Mouse (Mus musculus) midbrain, embryonic 11.5 days (tissue): Measurements from ENCODE around the gene Tcf20. TPM values are rescaled to one million over a fixed set of nuclear protein-coding genes. Genes with fewer than 3 reads are reported as not detected.

Source experiments
- ATAC-seq: fragments of 200-750 bp; cut with Nextera tagmentation; 2 replicates; pipeline ENCODE4 v1.8.0; 2017; ENCODE audit warnings: moderate TSS enrichment, moderate library complexity; ENCODE audit not compliant: low FRiP score
- DNase-seq: peaks from one replicate; pipeline ENCODE4 v3.0.0; 2015; ENCODE audit warnings: low spot score; ENCODE audit errors: missing footprints
- H3K27ac ChIP-seq: fragments of 300-500 bp; sonication (generic); 2 replicates; pipeline ENCODE4 v1.5.1; 2014; ENCODE audit warnings: low read depth, low read length
- H3K27me3 ChIP-seq: fragments of 300-500 bp; sonication (generic); 2 replicates; pipeline ENCODE4 v1.6.1; 2014; ENCODE audit warnings: mild to moderate bottlenecking, low read length, moderate library complexity, mixed read lengths; ENCODE audit not compliant: control insufficient read depth, insufficient read depth
- H3K36me3 ChIP-seq: fragments of 300-500 bp; sonication (generic); 2 replicates; pipeline ENCODE4 v1.6.1; 2014; ENCODE audit warnings: mild to moderate bottlenecking, low read length, moderate library complexity, mixed read lengths; ENCODE audit not compliant: control insufficient read depth, insufficient read depth
- H3K4me1 ChIP-seq: fragments of 300-500 bp; sonication (generic); 2 replicates; pipeline ENCODE4 v1.6.1; 2014; ENCODE audit warnings: low read length; ENCODE audit not compliant: control insufficient read depth, insufficient read depth
- H3K4me2 ChIP-seq: fragments of 300-500 bp; sonication (generic); 2 replicates; pipeline ENCODE4 v1.6.1; 2014; ENCODE audit warnings: mild to moderate bottlenecking, moderate library complexity
- H3K4me3 ChIP-seq: fragments of 300-500 bp; sonication (generic); 2 replicates; pipeline ENCODE4 v1.5.1; 2014; ENCODE audit warnings: low read depth, low read length
- H3K9ac ChIP-seq: fragments of 300-500 bp; sonication (generic); 2 replicates; pipeline ENCODE4 v1.6.1; 2014; ENCODE audit warnings: low read length
- H3K9me3 ChIP-seq: fragments of 300-500 bp; sonication (generic); 2 replicates; pipeline ENCODE4 v1.6.1; 2016; ENCODE audit warnings: low read length; ENCODE audit not compliant: control insufficient read depth
- WGBS: fragments of 180-500 bp; shearing (Covaris S2); extraction: QIAGEN DNeasy Blood & Tissue Kit; methylation state at CpG from one replicate; pipeline ENCODE4 v1.1.7; 2014; 5-methylcytosine and 5-hydroxymethylcytosine counted together
- polyA plus RNA-seq: library from polyadenylated mRNA; unstranded; fragments of >200 nt; fragmentation: Nextera tagmentation; extraction: Ambion mirVana; gene quantifications from 2 replicates; pipeline ENCODE4 v1.2.1, GENCODE M21; 2014

The Tcf20 gene
- polyA plus RNA-seq, 1 experiment from 2014 or later, result 13.5 TPM

GRCm38 (mm10) chr15:82927057-82927456 is 60.6 kb downstream of the Tcf20 start:
- H3K9ac ChIP-seq, result no peak overlapping the region
- no peak overlapping the region for H3K27ac ChIP-seq
- ATAC-seq (no peak), DNase-seq (no peak)
- H3K4me2 ChIP-seq, result no peak overlapping the region
- peaks cover 38% of the 10 kb centered on the region for H3K4me1 ChIP-seq
- no peaks in the 10 kb centered on the region for H3K9me3 ChIP-seq
- H3K27me3 ChIP-seq, result peaks cover 10% of the 10 kb centered on the region
- WGBS, result 71% methylated on average over 5 of the region's 5 CpGs
- H3K36me3 ChIP-seq, result no peaks in the 10 kb centered on the region
- no peak overlapping the region for H3K4me3 ChIP-seq

- 0% methylated on average over 10 of the region's 11 CpGs for WGBS
- Histone ChIP-seq H3K27me3 (peaks cover 10% of the 10 kb centered on the region), H3K4me3 (no peak overlapping the region), H3K4me2 (peak overlapping the region; percentile 7; the same call in 1 of the 2 replicates), H3K9ac (peak overlapping the region; percentile 33; the same call in 1 of the 2 replicates), H3K27ac (peak overlapping the region; percentile 36), H3K4me1 (peaks cover 51% of the 10 kb centered on the region), H3K9me3 (no peaks in the 10 kb centered on the region), H3K36me3 (no peaks in the 10 kb centered on the region)
- DNase-seq (no peak), ATAC-seq (peak; percentile 49)
These were observed 62.8 kb downstream of the Tcf20 start for GRCm38 (mm10) chr15:82924679-82925425.

DNA sequence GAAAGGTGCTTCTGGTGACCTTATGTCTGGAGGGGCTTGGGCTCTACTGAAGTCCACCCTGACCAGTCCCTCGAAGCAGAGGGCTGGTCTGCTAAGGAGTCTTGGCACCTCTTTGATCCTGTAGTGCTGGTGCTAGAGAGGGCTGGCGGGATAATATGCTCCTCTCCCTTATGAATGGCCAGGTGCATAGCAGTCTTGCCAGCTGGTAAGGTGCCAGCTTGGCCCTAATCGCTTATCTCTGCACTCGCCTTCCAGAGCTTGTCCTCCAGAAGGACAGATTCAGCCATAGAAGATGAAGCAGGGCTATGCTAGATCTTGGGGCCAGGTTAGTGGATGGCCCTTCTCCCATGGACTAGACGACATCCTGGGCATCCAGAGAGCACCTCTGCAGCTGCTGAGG is 64.1 kb downstream of the Tcf20 start:
- Histone ChIP-seq H3K4me1 (peaks cover 47% of the 10 kb centered on the region), H3K27ac (no peak overlapping the region), H3K9ac (no peak overlapping the region), H3K4me2 (no peak overlapping the region), H3K36me3 (no peaks in the 10 kb centered on the region), H3K4me3 (no peak overlapping the region), H3K9me3 (no peaks in the 10 kb centered on the region), H3K27me3 (peaks cover 12% of the 10 kb centered on the region)
- ATAC-seq, result no peak
- DNase-seq, result no peak
- WGBS, result 75% methylated on average over 5 of the region's 5 CpGs

- Histone ChIP-seq H3K27ac (peak overlapping the region; percentile 35; the same call in 1 of the 2 replicates), H3K4me1 (peaks cover 51% of the 10 kb centered on the region), H3K4me3 (no peak overlapping the region), H3K27me3 (peaks cover 12% of the 10 kb centered on the region), H3K4me2 (no peak overlapping the region), H3K36me3 (no peaks in the 10 kb centered on the region), H3K9me3 (no peaks in the 10 kb centered on the region), H3K9ac (no peak overlapping the region)
- DNase-seq, result no peak
- no peak for ATAC-seq
- 68% methylated on average over 4 of the region's 4 CpGs for WGBS
These were observed 64.9 kb downstream of the Tcf20 start for GRCm38 (mm10) chr15:82922755-82923154.

DNA sequence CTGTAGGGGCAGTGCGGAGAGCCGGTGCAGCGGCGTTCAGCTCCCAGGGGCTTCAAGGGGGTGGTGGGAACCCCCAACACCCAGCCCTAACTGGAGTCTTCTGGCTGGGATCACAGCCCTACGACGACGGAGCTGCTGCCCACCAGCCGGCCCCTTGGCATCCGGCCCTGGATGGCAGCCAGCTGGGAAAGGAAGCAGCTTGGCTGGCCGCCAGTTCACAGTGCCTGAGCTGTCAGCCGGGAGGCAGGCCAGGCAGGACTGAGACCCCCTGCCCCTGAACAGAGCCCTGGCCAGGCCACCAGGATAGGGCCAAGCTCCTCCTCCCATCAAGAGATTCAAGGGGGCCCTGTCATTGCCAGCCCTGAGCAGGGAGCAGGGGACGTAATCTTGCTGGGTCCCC is 65.6 kb downstream of the Tcf20 start:
- no peak overlapping the region for H3K4me3 ChIP-seq
- peaks cover 11% of the 10 kb centered on the region for H3K27me3 ChIP-seq
- peaks cover 54% of the 10 kb centered on the region for H3K4me1 ChIP-seq
- peak; percentile 12; the same call in 1 of the 2 replicates for ATAC-seq
- H3K36me3 ChIP-seq, result no peaks in the 10 kb centered on the region
- H3K4me2 ChIP-seq, result no peak overlapping the region
- H3K9me3 ChIP-seq, result no peaks in the 10 kb centered on the region
- no peak overlapping the region for H3K9ac ChIP-seq
- WGBS, result 60% methylated on average over 12 of the region's 12 CpGs
- H3K27ac ChIP-seq, result no peak overlapping the region
- DNase-seq, result no peak

- peaks cover 54% of the 10 kb centered on the region for H3K4me1 ChIP-seq
- H3K36me3 ChIP-seq, result no peaks in the 10 kb centered on the region
- no peak overlapping the region for H3K4me3 ChIP-seq
- H3K4me2 ChIP-seq, result no peak overlapping the region
- DNase-seq (no peak), ATAC-seq (no peak)
- H3K27ac ChIP-seq, result no peak overlapping the region; the same call in 1 of the 2 replicates
- no peaks in the 10 kb centered on the region for H3K9me3 ChIP-seq
- peaks cover 12% of the 10 kb centered on the region for H3K27me3 ChIP-seq
- 42% methylated on average over 1 of the region's 1 CpGs for whole genome bisulfite sequencing
- H3K9ac ChIP-seq, result no peak overlapping the region
These were observed 66.1 kb downstream of the Tcf20 start for GRCm38 (mm10) chr15:82921559-82921958.

GRCm38 (mm10) chr15:82920895-82921515 is 66.7 kb downstream of the Tcf20 start:
- DNase-seq, result no peak
- H3K4me1 ChIP-seq, result peaks cover 53% of the 10 kb centered on the region
- no peak overlapping the region; the same call in 1 of the 2 replicates for H3K27ac ChIP-seq
- H3K9me3 ChIP-seq, result no peaks in the 10 kb centered on the region
- WGBS, result 4% methylated on average over 13 of the region's 13 CpGs
- peak overlapping the region; percentile 29; the same call in 1 of the 2 replicates for H3K4me2 ChIP-seq
- ATAC-seq, result peak; percentile 43
- peaks cover 14% of the 10 kb centered on the region for H3K27me3 ChIP-seq
- H3K9ac ChIP-seq, result 0 out of 2 replicates have a peak overlapping the region, but pooled peaks have one; percentile 14
- H3K36me3 ChIP-seq, result no peaks in the 10 kb centered on the region
- H3K4me3 ChIP-seq, result no peak overlapping the region

DNA sequence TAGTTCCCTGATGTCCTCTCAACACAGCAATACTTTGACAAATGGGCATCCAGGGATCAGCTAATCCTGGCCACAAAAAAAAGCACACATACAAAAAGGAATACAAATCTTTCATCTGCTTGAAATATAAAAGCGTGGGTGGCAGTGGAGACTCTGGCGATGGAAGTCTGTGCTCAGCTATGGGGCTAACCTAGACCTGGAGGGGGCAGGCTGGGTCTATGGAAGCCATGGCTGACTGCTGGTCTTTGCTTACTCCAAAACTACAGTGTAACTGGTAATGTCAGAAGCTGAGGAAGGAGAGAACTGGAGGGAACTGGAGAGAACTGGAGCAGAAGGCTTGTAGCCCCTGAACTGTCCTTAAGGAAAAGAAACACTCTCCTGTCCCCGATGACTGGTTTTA is 69.7 kb downstream of the Tcf20 start:
- H3K9ac ChIP-seq, result no peak overlapping the region
- H3K36me3 ChIP-seq, result no peaks in the 10 kb centered on the region
- H3K4me3 ChIP-seq, result no peak overlapping the region
- no peaks in the 10 kb centered on the region for H3K9me3 ChIP-seq
- H3K27me3 ChIP-seq, result peaks cover 25% of the 10 kb centered on the region
- H3K4me1 ChIP-seq, result peaks cover 39% of the 10 kb centered on the region
- 75% methylated on average over 3 of the region's 3 CpGs for WGBS
- H3K27ac ChIP-seq, result no peak overlapping the region
- DNase-seq (no peak), ATAC-seq (no peak)
- H3K4me2 ChIP-seq, result no peak overlapping the region

DNA sequence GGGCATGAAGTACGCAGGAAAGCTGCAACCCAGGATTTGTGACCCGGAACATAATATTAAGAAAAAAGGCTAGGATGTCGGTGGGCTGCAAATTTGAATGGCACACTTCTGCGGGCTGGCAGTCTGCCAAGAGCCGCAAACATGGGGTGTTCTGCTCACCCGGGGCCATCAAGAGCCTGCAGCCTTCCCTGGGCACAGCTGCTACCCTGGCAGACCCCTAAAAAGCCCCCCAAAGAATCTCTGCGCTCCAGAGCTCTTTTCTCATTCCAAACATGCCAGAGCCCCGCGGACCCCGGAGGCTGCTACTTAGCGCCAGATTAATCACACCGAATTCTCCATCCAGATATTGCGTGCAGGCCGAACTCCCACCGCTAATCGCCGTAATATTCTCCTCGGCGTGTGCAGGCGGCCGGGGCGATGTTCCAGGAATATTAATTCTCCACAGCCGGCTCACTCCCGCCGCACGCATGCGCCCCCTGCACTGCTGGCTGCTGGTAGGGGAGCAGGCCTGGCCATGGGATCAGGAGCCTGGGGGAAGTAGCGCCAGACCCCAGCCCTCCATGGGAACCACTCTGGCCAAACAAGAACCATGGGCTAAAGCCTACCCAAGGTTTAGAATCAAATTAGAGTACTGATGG is 70.3 kb downstream of the Tcf20 start:
- DNase-seq, result peak; percentile 92
- 41% methylated on average over 28 of the region's 28 CpGs for WGBS

More for the DNA sequence above, 70.3 kb downstream of the Tcf20 start:
- peak overlapping the region; percentile 30 for H3K27ac ChIP-seq
- peak overlapping the region; percentile 30; the same call in 1 of the 2 replicates for H3K9ac ChIP-seq
- H3K27me3 ChIP-seq, result peaks cover 27% of the 10 kb centered on the region
- peaks cover 41% of the 10 kb centered on the region for H3K4me1 ChIP-seq
- H3K9me3 ChIP-seq, result no peaks in the 10 kb centered on the region
- H3K4me2 ChIP-seq, result peak overlapping the region; percentile 27
- H3K4me3 ChIP-seq, result no peak overlapping the region
- H3K36me3 ChIP-seq, result no peaks in the 10 kb centered on the region
- peak; percentile 49 for ATAC-seq
